Mouse (Mus musculus): ENCODE measurements around the gene Atp6v0e.

- no peak for TF ChIP-seq POLR2A (IDR thresholded peaks at IDR 0.05; ENCODE audit: insufficient read depth, low read depth, low read length)
- no peak for TF ChIP-seq CTCF (IDR thresholded peaks at IDR 0.05)
These were observed 37.5 kb upstream of the Atp6v0e start for GRCm38 (mm10) chr17:26625521-26626010.
